Mouse (Mus musculus) erythroblast, embryonic 14.5 days (primary cell): ENCODE measurements at regions not wholly inside any gene's neighbourhood (a gene's known extent, or its start where the extent isn't known, plus 50 kb on each side); places are given as distances from the start of the nearest gene placed in this dataset.

Source experiments
- H3K27me3 ChIP-seq: 2 replicates; pipeline ENCODE4 v1.6.1; 2012; ENCODE audit warnings: inconsistent platforms; ENCODE audit not compliant: control insufficient read depth
- H3K36me3 ChIP-seq: 2 replicates; pipeline ENCODE4 v1.6.1; 2012; ENCODE audit warnings: mild to moderate bottlenecking, inconsistent platforms; ENCODE audit not compliant: control insufficient read depth
- H3K4me1 ChIP-seq: 2 replicates; pipeline ENCODE4 v1.6.1; 2012; ENCODE audit warnings: inconsistent platforms; ENCODE audit not compliant: control insufficient read depth
- H3K4me3 ChIP-seq: replicated peaks from 2 replicates; pipeline ENCODE3; 2012; ENCODE audit warnings: moderate library complexity, mild to moderate bottlenecking, inconsistent platforms
- H3K9me3 ChIP-seq: 2 replicates; pipeline ENCODE4 v1.6.1; 2012; ENCODE audit warnings: low read length, inconsistent platforms, mixed read lengths; ENCODE audit not compliant: control insufficient read depth
- GATA1 ChIP-seq: IDR thresholded peaks from 2 replicates; pipeline ENCODE4 v1.6.1; 2012; ENCODE audit warnings: low read length, inconsistent platforms, mixed read lengths
- TAL1 ChIP-seq: IDR thresholded peaks from 3 replicates; pipeline ENCODE4 v1.6.1; 2012; ENCODE audit warnings: low read length, inconsistent platforms, mixed read lengths

- TF ChIP-seq GATA1 (no peak), TAL1 (no peak)
These were observed 357.6 kb downstream of the Btg1 start for GRCm38 (mm10) chr10:96974326-96974977.

GRCm38 (mm10) chr10:96976691-96977090 is 359.9 kb downstream of the Btg1 start:
- Histone ChIP-seq H3K36me3 (no peaks in the 10 kb centered on the region), H3K27me3 (no peaks in the 10 kb centered on the region)

More at GRCm38 (mm10) chr10:96974326-96974977, 357.6 kb downstream of the Btg1 start:
- Histone ChIP-seq H3K36me3 (no peaks in the 10 kb centered on the region), H3K4me1 (no peaks in the 10 kb centered on the region; the same call in 1 of the 2 replicates), H3K4me3 (no peak overlapping the region), H3K27me3 (no peaks in the 10 kb centered on the region), H3K9me3 (no peaks in the 10 kb centered on the region)

GRCm38 (mm10) chr10:96980494-96980831 is 363.7 kb downstream of the Btg1 start:
- Histone ChIP-seq H3K27me3 (no peaks in the 10 kb centered on the region), H3K4me1 (no peaks in the 10 kb centered on the region), H3K4me3 (no peak overlapping the region), H3K9me3 (no peaks in the 10 kb centered on the region), H3K36me3 (no peaks in the 10 kb centered on the region)
- TF ChIP-seq TAL1 (no peak), GATA1 (no peak)

More at GRCm38 (mm10) chr10:96976691-96977090, 359.9 kb downstream of the Btg1 start:
- no peak for TF ChIP-seq GATA1
- no peak for TF ChIP-seq TAL1
- Histone ChIP-seq H3K4me1 (no peaks in the 10 kb centered on the region), H3K4me3 (no peak overlapping the region), H3K9me3 (no peaks in the 10 kb centered on the region)

GRCm38 (mm10) chr10:96980832-96981515 is 364.2 kb downstream of the Btg1 start:
- Histone ChIP-seq H3K9me3 (no peaks in the 10 kb centered on the region), H3K4me1 (no peaks in the 10 kb centered on the region), H3K4me3 (no peak overlapping the region), H3K27me3 (no peaks in the 10 kb centered on the region), H3K36me3 (no peaks in the 10 kb centered on the region)
- TF ChIP-seq GATA1 (no peak), TAL1 (no peak)

GRCm38 (mm10) chr10:96981516-96981869 is 364.7 kb downstream of the Btg1 start:
- no peak overlapping the region for H3K4me3 ChIP-seq
- H3K27me3 ChIP-seq, result no peaks in the 10 kb centered on the region
- H3K9me3 ChIP-seq, result no peaks in the 10 kb centered on the region
- TF ChIP-seq TAL1 (no peak), GATA1 (no peak)
- no peaks in the 10 kb centered on the region for H3K36me3 ChIP-seq
- no peaks in the 10 kb centered on the region for H3K4me1 ChIP-seq

- Histone ChIP-seq H3K4me3 (no peak overlapping the region), H3K36me3 (no peaks in the 10 kb centered on the region), H3K27me3 (no peaks in the 10 kb centered on the region), H3K9me3 (no peaks in the 10 kb centered on the region; the same call in 1 of the 2 replicates), H3K4me1 (no peaks in the 10 kb centered on the region)
- TF ChIP-seq GATA1, result no peak
- no peak for TF ChIP-seq TAL1
These were observed 384.1 kb downstream of the Btg1 start for GRCm38 (mm10) chr10:97000871-97001270.

- no peak for TF ChIP-seq GATA1
- TF ChIP-seq TAL1, result no peak
- Histone ChIP-seq H3K27me3 (no peaks in the 10 kb centered on the region), H3K4me1 (no peaks in the 10 kb centered on the region), H3K9me3 (no peaks in the 10 kb centered on the region), H3K36me3 (no peaks in the 10 kb centered on the region), H3K4me3 (no peak overlapping the region)
These were observed 392.1 kb downstream of the Btg1 start for GRCm38 (mm10) chr10:97008873-97009272.

GRCm38 (mm10) chr10:97009859-97010258 is 393.1 kb downstream of the Btg1 start:
- no peaks in the 10 kb centered on the region for H3K27me3 ChIP-seq
- TF ChIP-seq TAL1 (no peak), GATA1 (no peak)

GRCm38 (mm10) chr10:97018641-97019040 is 401.8 kb downstream of the Btg1 start:
- Histone ChIP-seq H3K36me3 (no peaks in the 10 kb centered on the region), H3K4me1 (no peaks in the 10 kb centered on the region), H3K9me3 (no peaks in the 10 kb centered on the region), H3K27me3 (no peaks in the 10 kb centered on the region), H3K4me3 (no peak overlapping the region)
- TF ChIP-seq GATA1 (no peak), TAL1 (no peak)

More at GRCm38 (mm10) chr10:97009859-97010258, 393.1 kb downstream of the Btg1 start:
- no peaks in the 10 kb centered on the region for H3K36me3 ChIP-seq
- H3K4me1 ChIP-seq, result no peaks in the 10 kb centered on the region
- no peaks in the 10 kb centered on the region for H3K9me3 ChIP-seq
- no peak overlapping the region for H3K4me3 ChIP-seq
